ENCODE assay signal across 24 mouse cellular contexts in genomic region chr3:89794616-89795015, GRCm38 (mm10). TPM values are rescaled to one million over a fixed set of nuclear protein-coding genes. Genes with fewer than 3 reads are reported as not detected.
DNase-seq lines count a peak whose midpoint lies in the region; TF ChIP-seq lines count a peak whose summit lies in the region.
"Had no signal": no experiment of that assay in that cellular context is flagged by ENCODE, and none has a peak within 500 bp of the region (broad histone marks: within the 10 kb centered on the region; RNA-seq: fewer than 3 reads in every experiment).

No protein-coding gene starts in this region.

- no peaks in the 10 kb centered on the region for H3K79me2 ChIP-seq in macrophage (ENCODE audit: inconsistent target)

- no peaks in the 10 kb centered on the region for H3K27me3 ChIP-seq in kidney, adult 2 months (replicated peaks; ENCODE audit: control insufficient read depth, insufficient read depth, low read length)
- no peaks in the 10 kb centered on the region; the same call in 1 of the 2 replicates for H3K27me3 ChIP-seq in embryonic facial prominence, embryonic 10.5 days (replicated peaks; ENCODE audit: low read depth, poor library complexity, severe bottlenecking)
- H3K27me3 ChIP-seq: embryonic facial prominence, embryonic 12.5 days; heart, embryonic 15.5 days; liver, embryonic 13.5 days; midbrain, embryonic 12.5 days; neural tube, embryonic 13.5 days had no signal

- no peak overlapping the region for H3K4me3 ChIP-seq in kidney, adult 2 months (ENCODE audit: insufficient read depth, low read depth, low read length)
- H3K4me3 ChIP-seq in macrophage (ENCODE audit: inconsistent target): no peak overlapping the region
- no peak overlapping the region for H3K4me3 ChIP-seq in embryonic facial prominence, embryonic 10.5 days
- no peak overlapping the region for H3K4me3 ChIP-seq in lung, adult 2 months (replicated peaks; ENCODE audit: extremely low read depth, low read depth, low read length)
- H3K4me3 ChIP-seq: embryonic facial prominence, embryonic 12.5 days; gastrocnemius, adult 2 months; heart, embryonic 15.5 days; liver, embryonic 13.5 days; megakaryocyte, embryonic 14.5 days; midbrain, embryonic 12.5 days; neural tube, embryonic 13.5 days had no signal

- no peaks in the 10 kb centered on the region for H3K36me3 ChIP-seq in kidney, adult 2 months (ENCODE audit: control insufficient read depth, insufficient read depth, low read length)
- H3K36me3 ChIP-seq in macrophage (ENCODE audit: inconsistent target): no peaks in the 10 kb centered on the region
- no peaks in the 10 kb centered on the region for H3K36me3 ChIP-seq in embryonic facial prominence, embryonic 10.5 days (replicated peaks)
- H3K36me3 ChIP-seq: embryonic facial prominence, embryonic 12.5 days; heart, embryonic 15.5 days; liver, embryonic 13.5 days; midbrain, embryonic 12.5 days; neural tube, embryonic 13.5 days had no signal

- DNase-seq in kidney, adult 2 months: no peak
- no peak for DNase-seq in kidney, postnatal 36 days
- DNase-seq in A20 (ENCODE audit: low read depth, low spot score) (peak; percentile 37), ES-CJ7 (ENCODE audit: low read depth, low spot score) (peak; percentile 74)
- DNase-seq in embryonic facial prominence, embryonic 10.5 days (ENCODE audit: low spot score): no peak
- DNase-seq in lung, adult 2 months: no peak
- DNase-seq: adrenal gland, adult 8-10 months; cerebellum, adult 11 months; cerebellum, adult 9-10 months; cerebellum, postnatal 36 days; gastrocnemius, adult 2 months; gastrocnemius, postnatal 36 days; kidney, adult 9 months; kidney, postnatal 10 days; layer of hippocampus, adult 9-11 months; liver, embryonic 13.5 days; lung, postnatal 36 days had no signal

- H3K27ac ChIP-seq in kidney, adult 2 months (ENCODE audit: insufficient read depth, low read depth, low read length): no peak overlapping the region
- peak overlapping the region; percentile 98; the same call in 1 of the 2 replicates for H3K27ac ChIP-seq in macrophage
- H3K27ac ChIP-seq in embryonic facial prominence, embryonic 10.5 days (replicated peaks): no peak overlapping the region
- H3K27ac ChIP-seq: embryonic facial prominence, embryonic 12.5 days; gastrocnemius, adult 2 months; heart, embryonic 15.5 days; liver, embryonic 13.5 days; midbrain, embryonic 12.5 days; neural tube, embryonic 13.5 days had no signal

- H3K4me1 ChIP-seq in kidney, adult 2 months (ENCODE audit: control insufficient read depth, insufficient read depth, low read length): no peaks in the 10 kb centered on the region
- H3K4me1 ChIP-seq in embryonic facial prominence, embryonic 10.5 days: peaks cover 5% of the 10 kb centered on the region
- no peaks in the 10 kb centered on the region for H3K4me1 ChIP-seq in lung, adult 2 months (ENCODE audit: control insufficient read depth, insufficient read depth, low read length)

- WGBS in kidney, adult 2 months: 68% methylated on average over 2 of the region's 2 CpGs
- WGBS in macrophage (ENCODE audit: missing documents): 100% methylated on average over 2 of the region's 2 CpGs
- WGBS in embryonic facial prominence, embryonic 10.5 days: 60% methylated on average over 2 of the region's 2 CpGs
- whole genome bisulfite sequencing in lung, adult 2 months: 65% methylated on average over 2 of the region's 2 CpGs

- TF ChIP-seq CTCF in kidney, adult 2 months (conservative IDR thresholded peaks at IDR 0.05; ENCODE audit: insufficient read depth, insufficient read length, low read depth, low read length): peak; percentile 15; the same call in 1 of the 2 replicates
- TF ChIP-seq CTCF in lung, adult 2 months (IDR thresholded peaks at IDR 0.05; ENCODE audit: insufficient read depth, low read length): no peak

- TF ChIP-seq POLR2A in kidney, adult 2 months (IDR thresholded peaks at IDR 0.05; ENCODE audit: low read depth, low read length): no peak
- TF ChIP-seq POLR2A in lung, adult 2 months (IDR thresholded peaks at IDR 0.05; ENCODE audit: borderline replicate concordance, extremely low read depth, low read depth, low read length): no peak

- H3K9me3 ChIP-seq in embryonic facial prominence, embryonic 10.5 days: no peaks in the 10 kb centered on the region
- H3K9me3 ChIP-seq: embryonic facial prominence, embryonic 12.5 days; heart, embryonic 15.5 days; liver, embryonic 13.5 days; midbrain, embryonic 12.5 days; neural tube, embryonic 13.5 days had no signal

RNA-seq across cellular contexts. Expression of gene Ube2q1, which starts 21.2 kb away (rescaled TPM):
- polyA plus RNA-seq in kidney, adult 2 months (2012; rRNA removed): 24.7 and 27.2 TPM in 2 replicates
- 100 to 1,000 TPM in 10 of 26 experiments, 10 to 100 TPM in 16; 35.4 to 137 (median 77.0) TPM for total RNA-seq in macrophage (2018; cell fraction: chromatin; rRNA removed)
- 100 to 1,000 TPM in 20 of 26 experiments, 10 to 100 TPM in 6; 75.1 to 133 (median 110) TPM for total RNA-seq in macrophage (2018; cell fraction: cytosol; rRNA removed)
- 100 to 1,000 TPM in 7 of 26 experiments, 10 to 100 TPM in 19; 44.7 to 139 (median 80.3) TPM for total RNA-seq in macrophage (2018; cell fraction: nucleus; rRNA removed)
- 104 to 201 TPM (median 119 TPM) in 3 replicates for polyA plus RNA-seq in macrophage (2018)
- 12.7 and 13.2 TPM in 2 replicates for polyA plus RNA-seq in embryonic facial prominence, embryonic 10.5 days (2016; fragmentation: Nextera tagmentation; extraction: Ambion mirVana)
- 24.4 and 25.2 TPM in 2 replicates for polyA plus RNA-seq in lung, adult 2 months (2012; rRNA removed)

RNA-seq across cellular contexts. Expression of gene Chrnb2, which starts 30.2 kb away (rescaled TPM):
- polyA plus RNA-seq in kidney, adult 2 months (2012; rRNA removed): 1.6 and 1.8 TPM in 2 replicates
- 1 to 10 TPM in 13 of 26 experiments, under 1 TPM in 13; 0.29 to 1.7 (median 1.00) TPM for total RNA-seq in macrophage (2018; cell fraction: chromatin; rRNA removed)
- total RNA-seq in macrophage (2018; cell fraction: cytosol; rRNA removed): under 1 TPM; 0.14 to 0.55 (median 0.27) TPM
- total RNA-seq in macrophage (2018; cell fraction: nucleus; rRNA removed): 1 to 10 TPM in 10 of 26 experiments, under 1 TPM in 16; 0.15 to 1.4 (median 0.89) TPM
- 0.20 to 0.30 TPM (median 0.26 TPM) in 3 replicates for polyA plus RNA-seq in macrophage (2018)
- polyA plus RNA-seq in embryonic facial prominence, embryonic 10.5 days (2016; fragmentation: Nextera tagmentation; extraction: Ambion mirVana): 3.7 and 4.8 TPM in 2 replicates
- 0.60 and 0.70 TPM in 2 replicates for polyA plus RNA-seq in lung, adult 2 months (2012; rRNA removed)

RNA-seq across cellular contexts. Expression of gene She, which starts 36.6 kb away (rescaled TPM):
- polyA plus RNA-seq in kidney, adult 2 months (2012; rRNA removed): 3.3 and 4.1 TPM in 2 replicates
- total RNA-seq in macrophage (2018; cell fraction: chromatin; rRNA removed): not detected
- under 1 TPM in 8 of 26 experiments, not detected in 18; 0.03 to 0.05 (median 0.05) TPM for total RNA-seq in macrophage (2018; cell fraction: cytosol; rRNA removed)
- total RNA-seq in macrophage (2018; cell fraction: nucleus; rRNA removed): not detected
- not detected in 3 replicates for polyA plus RNA-seq in macrophage (2018)
- polyA plus RNA-seq in embryonic facial prominence, embryonic 10.5 days (2016; fragmentation: Nextera tagmentation; extraction: Ambion mirVana): 2.5 and 2.7 TPM in 2 replicates
- 15.1 and 16.3 TPM in 2 replicates for polyA plus RNA-seq in lung, adult 2 months (2012; rRNA removed)
- polyA plus RNA-seq: C2C12 had no signal

Comparison
In these comparisons a context has a peak if more than half of its experiments do, and no peak if none do; other contexts are left out.
1. DNase-seq: peak in A20 (single experiment) and ES-CJ7 (single experiment); none in kidney, adult 2 months (single experiment), kidney, postnatal 36 days (0 of 2), embryonic facial prominence, embryonic 10.5 days (single experiment) and lung, adult 2 months (single experiment).